Mouse (Mus musculus): ENCODE measurements at regions not wholly inside any gene's neighbourhood (a gene's known extent, or its start where the extent isn't known, plus 50 kb on each side); places are given as distances from the start of the nearest gene placed in this dataset.

DNA sequence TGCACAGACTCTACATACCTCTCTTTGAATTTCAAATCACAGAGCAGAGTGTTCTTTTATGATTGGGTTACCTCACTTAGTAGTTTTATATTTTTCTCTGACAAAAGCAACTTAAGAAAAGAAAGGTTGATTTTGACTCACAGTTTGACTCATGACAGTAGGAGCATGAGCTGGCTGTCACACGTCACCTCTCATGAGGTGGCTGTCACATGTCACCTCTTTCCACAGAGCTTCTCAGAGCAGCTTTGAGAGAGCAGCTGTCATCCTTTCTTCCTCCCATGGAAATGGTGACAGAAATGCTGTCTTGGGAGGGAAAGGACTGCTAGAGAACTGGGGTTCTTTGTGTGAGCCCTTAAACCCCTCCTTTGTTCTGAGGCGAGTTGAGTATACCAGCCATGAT, 133.4 kb downstream of the Gm5447 start:
- no peak for ATAC-seq (ENCODE audit: low FRiP score)
- Histone ChIP-seq H3K4me3 (no peak overlapping the region), H3K36me3 (no peaks in the 10 kb centered on the region), H3K9me3 (replicated peaks) (no peaks in the 10 kb centered on the region), H3K4me1 (no peaks in the 10 kb centered on the region), H3K27me3 (no peaks in the 10 kb centered on the region), H3K4me2 (replicated peaks) (no peak overlapping the region), H3K27ac (no peak overlapping the region), H3K9ac (no peak overlapping the region)
- 63% methylated on average over 2 of the region's 2 CpGs for WGBS

DNA sequence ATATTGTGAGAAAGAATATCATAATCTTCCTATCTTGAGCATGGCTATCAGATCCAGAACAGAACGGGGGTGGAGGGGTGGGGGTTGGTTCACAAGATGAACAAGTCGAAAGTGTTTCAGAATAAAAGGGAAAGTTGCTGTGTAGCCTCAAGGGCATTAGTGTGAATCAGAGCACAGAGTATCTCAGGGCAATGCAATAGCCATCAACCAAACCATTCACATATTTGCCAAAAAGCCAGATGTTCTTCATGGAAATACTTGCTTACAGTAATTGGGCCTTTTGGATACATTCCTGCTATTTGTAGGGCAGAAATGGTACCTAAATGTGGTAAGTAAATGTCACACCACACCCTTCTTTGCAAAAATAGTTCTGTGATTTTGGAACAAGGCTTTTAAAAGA, 135.2 kb downstream of the Gm5447 start:
- no peak overlapping the region for H3K4me2 ChIP-seq (replicated peaks)
- 92% methylated on average over 2 of the region's 2 CpGs for WGBS

DNA sequence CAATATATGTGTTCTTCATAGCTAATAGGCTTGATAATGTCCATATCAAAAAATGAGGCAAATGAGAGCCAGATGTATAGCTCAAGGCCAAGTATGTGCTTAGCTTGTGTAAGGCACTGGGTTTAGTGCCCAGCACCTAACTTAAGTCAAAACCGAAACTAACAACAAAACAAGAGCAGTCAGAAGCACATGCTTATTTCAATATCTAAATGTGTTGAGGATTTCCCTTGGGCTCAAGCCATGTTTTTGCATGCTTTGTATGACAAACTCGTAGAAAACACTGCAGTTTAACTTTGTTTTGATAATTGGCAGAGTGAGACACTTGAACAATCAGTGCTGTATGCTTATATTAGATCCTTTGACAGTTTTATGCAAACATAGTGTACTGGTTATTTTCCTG, 148.7 kb downstream of the Gm5447 start:
- H3K4me2 ChIP-seq (replicated peaks): no peak overlapping the region
- no peak overlapping the region for H3K4me3 ChIP-seq
- H3K9ac ChIP-seq: no peak overlapping the region
- no peaks in the 10 kb centered on the region for H3K36me3 ChIP-seq
- no peaks in the 10 kb centered on the region for H3K27me3 ChIP-seq
- no peak for ATAC-seq (ENCODE audit: low FRiP score)
- no peaks in the 10 kb centered on the region for H3K4me1 ChIP-seq
- no peak overlapping the region for H3K27ac ChIP-seq
- H3K9me3 ChIP-seq (replicated peaks): no peaks in the 10 kb centered on the region; the same call in 1 of the 2 replicates
- WGBS: 79% methylated on average over 2 of the region's 2 CpGs

More for the DNA sequence above, 135.2 kb downstream of the Gm5447 start:
- Histone ChIP-seq H3K36me3 (no peaks in the 10 kb centered on the region), H3K4me1 (no peaks in the 10 kb centered on the region), H3K9ac (no peak overlapping the region), H3K27ac (no peak overlapping the region), H3K9me3 (replicated peaks) (no peaks in the 10 kb centered on the region), H3K4me3 (no peak overlapping the region), H3K27me3 (no peaks in the 10 kb centered on the region)
- no peak for ATAC-seq (ENCODE audit: low FRiP score)

DNA sequence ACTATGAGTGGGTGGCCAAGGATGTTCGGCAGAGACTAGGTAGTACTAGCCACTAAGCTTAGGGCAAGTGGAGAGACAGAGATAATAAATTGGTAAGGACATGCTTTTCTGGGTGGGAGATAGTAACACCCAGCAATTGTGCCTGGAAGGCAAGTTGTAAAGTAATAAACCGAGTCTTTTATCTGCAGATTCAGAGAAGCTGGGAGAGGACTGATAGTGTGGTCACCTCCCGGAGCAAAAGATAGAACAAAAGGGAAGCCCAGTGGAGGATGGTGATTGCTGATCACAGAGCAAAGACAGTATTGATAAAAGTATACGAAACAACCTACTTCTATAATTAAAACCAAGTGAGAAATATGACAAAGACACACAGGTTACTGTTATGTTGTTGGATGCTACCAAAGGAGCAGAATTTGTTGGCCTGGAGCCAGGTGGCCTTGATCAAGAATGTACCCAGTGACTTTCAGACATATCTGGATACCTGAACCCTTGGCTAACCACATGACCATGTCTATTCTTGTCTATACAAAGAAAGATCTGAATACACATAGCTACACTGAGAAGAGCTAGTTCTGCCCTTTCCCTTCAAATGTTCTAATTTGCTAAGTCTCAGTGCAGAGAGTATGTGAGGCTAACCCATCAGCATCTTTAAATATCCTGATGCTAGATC, 150.7 kb downstream of the Gm5447 start:
- 89% methylated on average over 4 of the region's 4 CpGs for WGBS

DNA sequence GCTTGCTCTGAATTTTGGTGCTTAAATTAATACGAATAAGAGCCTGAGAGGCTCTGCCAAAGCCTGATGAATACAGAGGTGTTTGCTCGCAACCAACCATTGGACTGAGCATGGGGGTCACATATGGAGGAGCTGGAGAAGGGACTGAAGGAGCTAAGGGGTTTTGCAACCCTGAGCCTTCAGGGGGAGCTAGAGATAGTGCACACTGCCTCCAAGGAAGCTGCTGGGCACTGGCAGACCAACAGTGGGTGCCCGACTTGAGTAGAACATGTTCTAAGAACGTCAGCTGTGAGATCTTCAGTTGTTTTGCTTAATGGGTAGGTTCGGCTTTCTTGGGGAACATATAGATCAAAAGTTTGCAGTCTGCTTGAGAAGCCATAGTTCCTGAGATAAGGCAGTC, 158.5 kb downstream of the Gm5447 start:
- no peak overlapping the region for H3K4me3 ChIP-seq
- no peak for ATAC-seq (ENCODE audit: low FRiP score)
- no peaks in the 10 kb centered on the region for H3K36me3 ChIP-seq
- no peaks in the 10 kb centered on the region for H3K4me1 ChIP-seq
- WGBS: 91% methylated on average over 5 of the region's 5 CpGs
- H3K4me2 ChIP-seq (replicated peaks): no peak overlapping the region
- no peak overlapping the region for H3K27ac ChIP-seq
- H3K9ac ChIP-seq: no peak overlapping the region
- no peaks in the 10 kb centered on the region for H3K27me3 ChIP-seq
- no peaks in the 10 kb centered on the region for H3K9me3 ChIP-seq (replicated peaks)

More for the DNA sequence above, 150.7 kb downstream of the Gm5447 start:
- H3K9ac ChIP-seq: no peak overlapping the region
- ATAC-seq (ENCODE audit: low FRiP score): no peak
- no peaks in the 10 kb centered on the region for H3K36me3 ChIP-seq
- H3K27me3 ChIP-seq: no peaks in the 10 kb centered on the region
- H3K9me3 ChIP-seq (replicated peaks): no peaks in the 10 kb centered on the region; the same call in 1 of the 2 replicates
- no peak overlapping the region for H3K4me3 ChIP-seq
- H3K4me1 ChIP-seq: no peaks in the 10 kb centered on the region
- H3K27ac ChIP-seq: no peak overlapping the region
- H3K4me2 ChIP-seq (replicated peaks): no peak overlapping the region

DNA sequence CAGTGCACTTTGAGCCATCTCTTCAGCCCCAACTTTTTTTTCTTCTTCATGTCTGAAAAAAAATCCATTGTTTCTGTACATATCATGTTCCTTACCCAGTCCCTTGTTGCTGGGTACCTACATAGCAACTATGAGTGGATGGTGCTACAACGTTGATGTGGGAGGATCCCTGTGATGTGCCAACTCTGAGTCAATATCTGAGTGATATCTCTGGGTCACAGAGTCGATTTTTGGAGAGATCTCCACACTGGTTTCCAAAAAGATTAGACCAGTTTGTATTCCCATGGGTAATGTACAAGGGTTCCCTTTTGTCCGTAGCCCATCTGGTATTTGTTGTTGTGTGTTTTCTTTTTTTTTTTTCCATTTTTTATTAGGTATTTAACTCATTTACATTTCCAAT, 165.7 kb downstream of the Gm5447 start:
- H3K9ac ChIP-seq: no peak overlapping the region
- no peak for ATAC-seq (ENCODE audit: low FRiP score)
- no peaks in the 10 kb centered on the region for H3K4me1 ChIP-seq
- no peak overlapping the region for H3K27ac ChIP-seq
- no peaks in the 10 kb centered on the region for H3K27me3 ChIP-seq
- no peaks in the 10 kb centered on the region for H3K36me3 ChIP-seq
- 81% methylated on average over 3 of the region's 3 CpGs for WGBS
- no peak overlapping the region for H3K4me3 ChIP-seq
- H3K9me3 ChIP-seq (replicated peaks): no peaks in the 10 kb centered on the region
- H3K4me2 ChIP-seq (replicated peaks): no peak overlapping the region

DNA sequence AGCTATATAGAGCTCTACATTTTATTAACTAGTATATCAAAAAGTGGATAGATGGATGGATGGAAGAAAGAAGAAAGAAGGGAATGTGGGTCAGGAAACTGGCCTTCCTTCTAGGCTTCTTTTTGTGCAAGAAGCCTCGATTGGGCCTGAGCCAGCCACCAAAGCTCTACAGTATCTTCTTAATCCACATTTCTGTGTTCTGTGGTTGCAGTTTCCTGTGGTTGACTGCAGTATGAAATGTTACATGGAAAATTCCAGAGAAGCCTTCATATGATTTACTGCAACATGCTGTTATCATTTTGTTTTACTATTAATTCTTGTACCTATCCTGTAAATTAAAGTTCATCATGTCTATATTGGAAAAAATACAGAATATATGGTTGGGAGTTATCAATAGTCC, 173.3 kb downstream of the Gm5447 start:
- ATAC-seq (ENCODE audit: low FRiP score): no peak
- no peak overlapping the region for H3K4me2 ChIP-seq (replicated peaks)
- no peak overlapping the region for H3K27ac ChIP-seq
- H3K9me3 ChIP-seq (replicated peaks): no peaks in the 10 kb centered on the region
- H3K4me3 ChIP-seq: no peak overlapping the region
- no peaks in the 10 kb centered on the region for H3K27me3 ChIP-seq
- no peaks in the 10 kb centered on the region for H3K4me1 ChIP-seq
- no peaks in the 10 kb centered on the region for H3K36me3 ChIP-seq
- H3K9ac ChIP-seq: no peak overlapping the region
- 69% methylated on average over 1 of the region's 1 CpGs for WGBS

DNA sequence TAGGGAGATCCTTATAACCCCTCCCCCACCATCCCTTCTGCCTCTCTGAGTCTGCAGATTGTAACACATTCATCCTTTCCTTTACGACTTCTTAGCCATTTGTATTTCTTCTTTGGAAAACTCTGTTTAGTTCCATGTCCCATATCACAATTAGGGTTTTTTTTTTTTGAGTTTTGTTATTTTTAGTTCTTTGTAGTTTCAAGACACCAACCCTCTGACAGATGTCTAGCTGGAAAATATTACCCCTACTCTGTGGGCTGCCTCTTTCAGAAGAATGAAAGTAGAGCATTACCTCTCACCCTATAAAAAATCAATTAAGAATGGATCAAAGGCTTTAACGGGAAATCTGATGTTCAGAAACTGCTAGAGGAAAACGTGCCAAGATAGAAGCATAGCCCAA, 180.1 kb downstream of the Gm5447 start:
- Histone ChIP-seq H3K4me1 (no peaks in the 10 kb centered on the region), H3K4me3 (no peak overlapping the region), H3K27ac (no peak overlapping the region), H3K27me3 (no peaks in the 10 kb centered on the region), H3K9ac (no peak overlapping the region), H3K36me3 (no peaks in the 10 kb centered on the region), H3K4me2 (replicated peaks) (no peak overlapping the region), H3K9me3 (replicated peaks) (no peaks in the 10 kb centered on the region)
- 84% methylated on average over 3 of the region's 3 CpGs for WGBS
- no peak for ATAC-seq (ENCODE audit: low FRiP score)

DNA sequence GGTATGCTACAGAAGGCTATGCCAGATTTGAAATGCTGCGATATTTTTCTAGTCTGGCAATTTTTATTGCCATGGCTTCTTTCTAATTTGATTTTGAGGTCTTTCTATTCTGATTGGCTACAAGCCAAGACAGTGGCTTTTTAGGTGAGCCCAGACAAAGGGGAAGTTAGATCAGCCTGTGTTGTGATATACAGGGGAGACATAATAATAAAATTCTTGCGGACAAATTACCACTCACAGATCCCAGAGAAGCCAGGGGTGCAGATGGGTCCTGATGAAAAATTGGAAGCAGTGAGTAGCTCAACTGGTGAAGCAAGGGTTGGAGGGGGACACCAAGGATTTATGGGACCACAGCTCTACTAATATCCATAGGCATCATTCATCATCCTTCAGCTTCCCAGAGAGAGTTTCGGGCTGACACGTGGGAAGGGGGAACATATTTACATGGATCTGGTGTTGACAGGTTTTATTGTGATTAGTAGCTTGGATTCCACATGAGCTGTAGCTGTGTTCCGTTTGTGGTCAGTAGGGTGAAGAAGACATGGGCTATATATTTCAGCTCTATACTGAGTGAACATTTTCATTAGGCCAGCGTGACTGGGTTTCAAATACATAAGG, 190.0 kb downstream of the Gm5447 start:
- Histone ChIP-seq H3K9ac (no peak overlapping the region), H3K27me3 (no peaks in the 10 kb centered on the region), H3K9me3 (replicated peaks) (no peaks in the 10 kb centered on the region), H3K4me1 (no peaks in the 10 kb centered on the region), H3K36me3 (no peaks in the 10 kb centered on the region), H3K4me2 (replicated peaks) (no peak overlapping the region), H3K27ac (no peak overlapping the region), H3K4me3 (no peak overlapping the region)
- ATAC-seq (ENCODE audit: low FRiP score): no peak
- WGBS: 85% methylated on average over 6 of the region's 6 CpGs

DNA sequence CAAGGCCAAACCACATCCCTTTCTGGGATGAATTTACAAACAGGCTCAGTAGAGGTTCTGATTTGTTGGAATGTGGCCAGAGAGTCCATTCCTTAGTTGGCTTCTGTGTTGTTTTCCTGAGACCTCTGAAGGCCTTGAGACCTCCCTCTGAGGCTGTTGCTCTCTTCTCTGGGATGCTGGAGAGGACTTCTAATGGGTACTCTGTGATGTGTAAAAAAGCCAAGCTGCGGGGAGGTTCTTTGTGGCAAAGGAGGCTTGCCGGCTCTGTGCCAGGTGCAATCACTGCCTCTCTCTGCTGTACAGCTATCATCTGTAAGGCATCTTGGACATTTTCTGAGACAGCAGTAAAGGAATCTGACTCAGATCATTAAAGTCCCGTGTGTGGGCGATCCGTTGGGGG, 192.3 kb downstream of the Gm5447 start:
- no peak overlapping the region for H3K4me3 ChIP-seq
- no peak overlapping the region for H3K4me2 ChIP-seq (replicated peaks)
- no peak overlapping the region for H3K9ac ChIP-seq
- 69% methylated on average over 5 of the region's 5 CpGs for WGBS
- H3K27me3 ChIP-seq: no peaks in the 10 kb centered on the region
- H3K36me3 ChIP-seq: no peaks in the 10 kb centered on the region
- no peaks in the 10 kb centered on the region for H3K9me3 ChIP-seq (replicated peaks)
- no peak overlapping the region for H3K27ac ChIP-seq
- no peaks in the 10 kb centered on the region for H3K4me1 ChIP-seq
- no peak for ATAC-seq (ENCODE audit: low FRiP score)

DNA sequence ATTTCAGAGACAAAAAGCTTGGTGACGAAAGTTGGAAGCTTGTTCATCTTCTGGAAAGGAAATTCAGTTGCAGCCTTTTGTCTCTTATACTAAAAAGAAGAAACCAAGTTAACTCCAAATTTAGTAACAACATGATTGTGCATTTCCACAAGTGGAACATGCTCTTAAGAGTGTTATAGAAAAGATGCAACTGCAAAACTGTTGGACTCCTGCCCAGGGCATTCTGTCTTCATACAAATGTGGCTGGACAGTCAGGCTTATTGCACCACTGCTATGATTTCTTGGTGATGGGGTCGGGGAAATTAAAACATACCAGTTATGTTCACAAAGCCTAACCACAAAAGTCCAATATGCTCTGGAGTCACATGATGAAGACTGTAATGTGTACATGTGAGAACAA, 194.8 kb downstream of the Gm5447 start:
- H3K4me3 ChIP-seq: no peak overlapping the region
- no peak overlapping the region for H3K4me2 ChIP-seq (replicated peaks)
- no peaks in the 10 kb centered on the region for H3K27me3 ChIP-seq
- no peaks in the 10 kb centered on the region for H3K36me3 ChIP-seq
- H3K9ac ChIP-seq: no peak overlapping the region
- H3K4me1 ChIP-seq: no peaks in the 10 kb centered on the region
- 89% methylated on average over 2 of the region's 2 CpGs for WGBS
- no peak overlapping the region for H3K27ac ChIP-seq
- H3K9me3 ChIP-seq (replicated peaks): no peaks in the 10 kb centered on the region
- ATAC-seq (ENCODE audit: low FRiP score): no peak

DNA sequence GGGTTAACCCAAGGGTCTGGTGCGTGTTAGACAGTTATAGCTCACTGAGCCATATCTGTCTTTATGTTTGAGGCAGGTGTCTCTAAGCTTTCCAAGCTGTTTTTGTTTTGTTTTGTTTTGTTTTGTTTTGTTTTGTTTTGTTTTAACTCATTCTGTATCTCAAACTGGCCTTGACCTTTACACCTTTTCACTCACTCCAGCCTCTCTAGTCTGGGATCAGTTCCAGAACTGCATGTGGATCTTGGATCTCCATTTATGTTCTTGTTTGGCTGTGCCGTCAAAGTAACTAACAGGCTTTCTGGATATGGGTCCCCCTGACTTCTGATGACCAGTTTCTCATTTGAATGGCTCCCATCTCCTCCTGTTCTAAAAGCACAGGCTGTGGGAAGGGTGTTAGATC, 197.7 kb downstream of the Gm5447 start:
- Histone ChIP-seq H3K4me3 (no peak overlapping the region), H3K27ac (no peak overlapping the region), H3K36me3 (no peaks in the 10 kb centered on the region), H3K9me3 (replicated peaks) (no peaks in the 10 kb centered on the region), H3K4me1 (no peaks in the 10 kb centered on the region), H3K9ac (no peak overlapping the region), H3K27me3 (no peaks in the 10 kb centered on the region), H3K4me2 (replicated peaks) (no peak overlapping the region)
- WGBS: 86% methylated on average over 2 of the region's 2 CpGs
- ATAC-seq (ENCODE audit: low FRiP score): no peak

DNA sequence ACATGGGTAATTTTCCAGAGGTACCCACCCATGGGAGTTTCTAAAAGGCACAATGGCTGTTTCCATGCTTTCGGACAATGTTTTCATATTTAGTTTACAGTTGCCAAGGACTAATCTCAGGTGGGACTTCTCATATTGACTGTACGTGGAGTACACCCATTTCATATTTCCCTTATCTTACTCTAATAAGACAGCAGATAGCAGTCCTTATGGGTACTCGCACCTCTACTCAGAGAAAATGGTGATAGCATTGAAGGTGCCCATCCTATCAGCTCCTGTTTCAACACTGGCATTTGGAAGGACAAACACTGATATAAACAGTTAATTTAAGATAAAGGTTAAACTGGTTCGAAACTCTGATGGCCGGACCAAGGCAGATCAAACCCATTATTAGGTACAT, 198.6 kb downstream of the Gm5447 start:
- Histone ChIP-seq H3K36me3 (no peaks in the 10 kb centered on the region), H3K4me1 (no peaks in the 10 kb centered on the region), H3K27ac (no peak overlapping the region), H3K9me3 (replicated peaks) (no peaks in the 10 kb centered on the region), H3K9ac (no peak overlapping the region), H3K4me2 (replicated peaks) (no peak overlapping the region), H3K27me3 (no peaks in the 10 kb centered on the region), H3K4me3 (no peak overlapping the region)
- ATAC-seq (ENCODE audit: low FRiP score): no peak
- 95% methylated on average over 5 of the region's 5 CpGs for WGBS
